Mouse (Mus musculus) olfactory bulb, adult 2 months (tissue): Measurements from ENCODE around the gene Txnrd1.

ENCODE experiments used
- CTCF ChIP-seq: fragments of 200-500 bp; IDR thresholded peaks from 2 replicates; pipeline ENCODE4 v1.5.1; 2012; ENCODE audit warnings: low read depth, mild to moderate bottlenecking, low read length, moderate library complexity; ENCODE audit not compliant: insufficient read depth
- POLR2A ChIP-seq: fragments of 200-500 bp; IDR thresholded peaks from 2 replicates; pipeline ENCODE4 v1.6.1; 2012; ENCODE audit warnings: mild to moderate bottlenecking, low read depth, low read length, moderate library complexity; ENCODE audit not compliant: insufficient read depth

DNA sequence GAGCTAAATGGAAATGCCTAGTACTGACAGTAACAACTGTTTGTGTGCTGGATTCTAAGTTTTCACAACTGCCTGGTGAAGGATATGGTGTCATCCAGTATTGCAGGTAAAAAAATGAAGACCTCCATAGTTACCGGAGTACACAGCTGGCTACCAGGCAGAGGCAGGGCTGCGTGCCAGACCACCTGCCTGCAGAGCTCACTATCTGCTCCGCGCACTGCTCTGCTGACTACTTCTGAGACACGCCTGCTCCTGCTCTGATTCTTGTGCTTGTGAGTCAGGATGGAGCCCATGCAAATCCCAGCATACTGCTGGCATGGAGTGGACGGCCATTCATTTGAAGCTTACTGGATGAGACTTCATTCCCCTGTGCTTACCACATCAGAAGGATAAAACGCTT is 30.1 kb downstream of the Txnrd1 start:
- TF ChIP-seq POLR2A: no peak
- TF ChIP-seq CTCF: no peak
